Mouse (Mus musculus): ENCODE data around the gene Abca7.

Gene Abca7

GRCm38 (mm10) chr10:79991548-79991947 lies 4.7 kb upstream of the Abca7 start:
- no peak for DNase-seq (ENCODE audit: low read depth, low spot score)

GRCm38 (mm10) chr10:79994397-79995115 lies 1.7 kb upstream of the Abca7 start:
- no peak for DNase-seq (ENCODE audit: low read depth, low spot score)

- DNase-seq (ENCODE audit: low read depth, low spot score), result no peak
These were observed 658 bp upstream of the Abca7 start for GRCm38 (mm10) chr10:79995636-79996035.

- DNase-seq (ENCODE audit: low read depth, low spot score), result peak; percentile 80
These were observed 903 bp downstream of the Abca7 start for GRCm38 (mm10) chr10:79997034-79997760.

GRCm38 (mm10) chr10:79997819-79998218 lies 1.5 kb downstream of the Abca7 start:
- DNase-seq (ENCODE audit: low read depth, low spot score), result no peak

- no peak for DNase-seq (ENCODE audit: low read depth, low spot score)
These were observed 5.7 kb downstream of the Abca7 start for GRCm38 (mm10) chr10:80001945-80002344.

- no peak for DNase-seq (ENCODE audit: low read depth, low spot score)
These were observed 6.5 kb downstream of the Abca7 start for GRCm38 (mm10) chr10:80002829-80003228.

- DNase-seq (ENCODE audit: low read depth, low spot score), result no peak
These were observed 7.3 kb downstream of the Abca7 start for GRCm38 (mm10) chr10:80003374-80004232.

GRCm38 (mm10) chr10:80004233-80004705 lies 8.0 kb downstream of the Abca7 start:
- DNase-seq (ENCODE audit: low read depth, low spot score), result no peak

GRCm38 (mm10) chr10:80011740-80012139 lies 15.4 kb downstream of the Abca7 start:
- no peak for DNase-seq (ENCODE audit: low read depth, low spot score)

GRCm38 (mm10) chr10:80013609-80014008 lies 17.3 kb downstream of the Abca7 start:
- no peak for DNase-seq (ENCODE audit: low read depth, low spot score)

GRCm38 (mm10) chr10:80014484-80015290 lies 18.4 kb downstream of the Abca7 start:
- no peak for DNase-seq (ENCODE audit: low read depth, low spot score)

GRCm38 (mm10) chr10:80015583-80015982 lies 19.3 kb downstream of the Abca7 start:
- DNase-seq (ENCODE audit: low read depth, low spot score), result no peak

GRCm38 (mm10) chr10:80016511-80016910 lies 20.2 kb downstream of the Abca7 start, which contains the start of gene Arhgap45:
TSS of gene Arhgap45 (plus strand) at chr10:80016653.
- DNase-seq (ENCODE audit: low read depth, low spot score), result no peak

GRCm38 (mm10) chr10:80016931-80017330 lies 20.6 kb downstream of the Abca7 start:
- DNase-seq (ENCODE audit: low read depth, low spot score), result no peak

GRCm38 (mm10) chr10:80017361-80017760 lies 21.1 kb downstream of the Abca7 start:
- no peak for DNase-seq (ENCODE audit: low read depth, low spot score)

- DNase-seq (ENCODE audit: low read depth, low spot score), result no peak
These were observed 21.5 kb downstream of the Abca7 start for GRCm38 (mm10) chr10:80017771-80018170.

GRCm38 (mm10) chr10:80018739-80019297 lies 22.5 kb downstream of the Abca7 start:
- DNase-seq (ENCODE audit: low read depth, low spot score), result no peak

GRCm38 (mm10) chr10:80019471-80020131 lies 23.3 kb downstream of the Abca7 start:
- DNase-seq (ENCODE audit: low read depth, low spot score), result no peak

- DNase-seq (ENCODE audit: low read depth, low spot score), result no peak
These were observed 23.9 kb downstream of the Abca7 start for GRCm38 (mm10) chr10:80020191-80020590.

Data from c-Kit-negative CD71-positive TER-119-positive erythroid progenitor cells, embryonic 14.5 days (primary cell).